Mouse (Mus musculus): ENCODE measurements around the gene Gdf3. TPM values are rescaled to one million over a fixed set of nuclear protein-coding genes. Genes with fewer than 3 reads are reported as not detected.

Gene Gdf3
- polyA plus RNA-seq, 1 experiment, result not detected

GRCm38 (mm10) chr6:122607700-122608099, 2.2 kb downstream of the Gdf3 start:
- Histone ChIP-seq H3K27ac (ENCODE audit: insufficient read depth, low read length) (no peak overlapping the region), H3K4me3 (ENCODE audit: insufficient read depth, low read length) (no peak overlapping the region), H3K4me1 (ENCODE audit: control insufficient read depth, insufficient read depth, low read length) (no peaks in the 10 kb centered on the region)
- TF ChIP-seq CTCF (IDR thresholded peaks at IDR 0.05; ENCODE audit: borderline replicate concordance, insufficient read depth, low read length), result no peak
- TF ChIP-seq POLR2A (IDR thresholded peaks at IDR 0.05; ENCODE audit: low read depth, low read length), result no peak

- Histone ChIP-seq H3K27ac (ENCODE audit: insufficient read depth, low read length) (no peak overlapping the region), H3K4me3 (ENCODE audit: insufficient read depth, low read length) (no peak overlapping the region), H3K4me1 (ENCODE audit: control insufficient read depth, insufficient read depth, low read length) (no peaks in the 10 kb centered on the region)
- TF ChIP-seq POLR2A (IDR thresholded peaks at IDR 0.05; ENCODE audit: low read depth, low read length), result no peak
- no peak for TF ChIP-seq CTCF (IDR thresholded peaks at IDR 0.05; ENCODE audit: borderline replicate concordance, insufficient read depth, low read length)
Observed at GRCm38 (mm10) chr6:122606661-122607060, 3.2 kb downstream of the Gdf3 start.

- Histone ChIP-seq H3K27ac (ENCODE audit: insufficient read depth, low read length) (no peak overlapping the region), H3K4me1 (ENCODE audit: control insufficient read depth, insufficient read depth, low read length) (no peaks in the 10 kb centered on the region; the same call in 1 of the 2 replicates), H3K4me3 (ENCODE audit: insufficient read depth, low read length) (no peak overlapping the region)
- TF ChIP-seq POLR2A (IDR thresholded peaks at IDR 0.05; ENCODE audit: low read depth, low read length) (no peak), CTCF (IDR thresholded peaks at IDR 0.05; ENCODE audit: borderline replicate concordance, insufficient read depth, low read length) (no peak)
Observed at GRCm38 (mm10) chr6:122605483-122605882, 4.4 kb downstream of the Gdf3 start.

- TF ChIP-seq POLR2A (IDR thresholded peaks at IDR 0.05; ENCODE audit: low read depth, low read length), result no peak
- TF ChIP-seq CTCF (IDR thresholded peaks at IDR 0.05; ENCODE audit: borderline replicate concordance, insufficient read depth, low read length), result no peak
- no peaks in the 10 kb centered on the region; the same call in 1 of the 2 replicates for H3K4me1 ChIP-seq (ENCODE audit: control insufficient read depth, insufficient read depth, low read length)
- no peak overlapping the region for H3K27ac ChIP-seq (ENCODE audit: insufficient read depth, low read length)
- no peak overlapping the region for H3K4me3 ChIP-seq (ENCODE audit: insufficient read depth, low read length)
Observed at GRCm38 (mm10) chr6:122604260-122604659, 5.6 kb downstream of the Gdf3 start.

GRCm38 (mm10) chr6:122602992-122603322, 6.9 kb downstream of the Gdf3 start:
- Histone ChIP-seq H3K4me3 (ENCODE audit: insufficient read depth, low read length) (no peak overlapping the region), H3K27ac (ENCODE audit: insufficient read depth, low read length) (peak overlapping the region; percentile 89), H3K4me1 (ENCODE audit: control insufficient read depth, insufficient read depth, low read length) (no peaks in the 10 kb centered on the region; the same call in 1 of the 2 replicates)
- no peak for TF ChIP-seq POLR2A (IDR thresholded peaks at IDR 0.05; ENCODE audit: low read depth, low read length)
- no peak for TF ChIP-seq CTCF (IDR thresholded peaks at IDR 0.05; ENCODE audit: borderline replicate concordance, insufficient read depth, low read length)

- Histone ChIP-seq H3K4me3 (ENCODE audit: insufficient read depth, low read length) (peak within 1 kb of the TSS; percentile 51), H3K4me1 (ENCODE audit: control insufficient read depth, insufficient read depth, low read length) (no peaks in the 10 kb centered on the region; the same call in 1 of the 2 replicates), H3K27ac (ENCODE audit: insufficient read depth, low read length) (peak within 1 kb of the TSS; percentile 89)
- TF ChIP-seq CTCF (IDR thresholded peaks at IDR 0.05; ENCODE audit: borderline replicate concordance, insufficient read depth, low read length), result no peak
- peak; percentile 83 for TF ChIP-seq POLR2A (IDR thresholded peaks at IDR 0.05; ENCODE audit: low read depth, low read length)
Observed at GRCm38 (mm10) chr6:122602242-122602991, 7.5 kb downstream of the Gdf3 start, which contains the start of gene Apobec1. Gene Apobec1 (minus strand): TSS chr6:122602444.

GRCm38 (mm10) chr6:122601615-122602014, 8.3 kb downstream of the Gdf3 start:
- peak overlapping the region; percentile 89 for H3K27ac ChIP-seq (ENCODE audit: insufficient read depth, low read length)

GRCm38 (mm10) chr6:122601031-122601430, 8.9 kb downstream of the Gdf3 start:
- Histone ChIP-seq H3K27ac (ENCODE audit: insufficient read depth, low read length) (no peak overlapping the region), H3K4me1 (ENCODE audit: control insufficient read depth, insufficient read depth, low read length) (no peaks in the 10 kb centered on the region; the same call in 1 of the 2 replicates), H3K4me3 (ENCODE audit: insufficient read depth, low read length) (no peak overlapping the region)
- TF ChIP-seq POLR2A (IDR thresholded peaks at IDR 0.05; ENCODE audit: low read depth, low read length) (no peak), CTCF (IDR thresholded peaks at IDR 0.05; ENCODE audit: borderline replicate concordance, insufficient read depth, low read length) (no peak)

More at GRCm38 (mm10) chr6:122601615-122602014, 8.3 kb downstream of the Gdf3 start:
- TF ChIP-seq CTCF (IDR thresholded peaks at IDR 0.05; ENCODE audit: borderline replicate concordance, insufficient read depth, low read length), result no peak
- TF ChIP-seq POLR2A (IDR thresholded peaks at IDR 0.05; ENCODE audit: low read depth, low read length), result no peak
- no peaks in the 10 kb centered on the region; the same call in 1 of the 2 replicates for H3K4me1 ChIP-seq (ENCODE audit: control insufficient read depth, insufficient read depth, low read length)
- peak overlapping the region; percentile 51 for H3K4me3 ChIP-seq (ENCODE audit: insufficient read depth, low read length)

- Histone ChIP-seq H3K4me3 (ENCODE audit: insufficient read depth, low read length) (no peak overlapping the region), H3K4me1 (ENCODE audit: control insufficient read depth, insufficient read depth, low read length) (no peaks in the 10 kb centered on the region; the same call in 1 of the 2 replicates), H3K27ac (ENCODE audit: insufficient read depth, low read length) (no peak overlapping the region)
- TF ChIP-seq CTCF (IDR thresholded peaks at IDR 0.05; ENCODE audit: borderline replicate concordance, insufficient read depth, low read length), result no peak
- TF ChIP-seq POLR2A (IDR thresholded peaks at IDR 0.05; ENCODE audit: low read depth, low read length), result no peak
Observed at GRCm38 (mm10) chr6:122600066-122600646, 9.7 kb downstream of the Gdf3 start.

Data from embryonic fibroblast, embryonic 13.5 days (primary cell).